Mouse (Mus musculus): ENCODE data around the gene Coq10a. TPM values are rescaled to one million over a fixed set of nuclear protein-coding genes. Genes with fewer than 3 reads are reported as not detected.

The Coq10a gene
- polyA plus RNA-seq, 1 experiment from 2014 or later, result 18.6 TPM

- no peak for ATAC-seq (ENCODE audit: low FRiP score, low TSS enrichment)
- Histone ChIP-seq H3K27me3 (ENCODE audit: control insufficient read depth, insufficient read depth, low read length) (no peaks in the 10 kb centered on the region), H3K27ac (ENCODE audit: low read depth, low read length) (peak overlapping the region; percentile 95), H3K36me3 (ENCODE audit: control insufficient read depth, insufficient read depth, low read length) (peaks cover 47% of the 10 kb centered on the region), H3K9me3 (ENCODE audit: control insufficient read depth, low read length) (no peaks in the 10 kb centered on the region), H3K9ac (ENCODE audit: low read depth, low read length) (peak overlapping the region; percentile 99), H3K4me2 (replicated peaks; ENCODE audit: low read depth, low read length) (peak overlapping the region; percentile 82), H3K4me3 (ENCODE audit: low read length) (peak overlapping the region; percentile 98), H3K4me1 (ENCODE audit: control insufficient read depth, insufficient read depth, low read length) (peaks cover 9% of the 10 kb centered on the region)
- 54% methylated on average over 14 of the region's 14 CpGs for WGBS
Observed at GRCm38 (mm10) chr10:128377940-128378448, 9.2 kb upstream of the Coq10a start.

DNA sequence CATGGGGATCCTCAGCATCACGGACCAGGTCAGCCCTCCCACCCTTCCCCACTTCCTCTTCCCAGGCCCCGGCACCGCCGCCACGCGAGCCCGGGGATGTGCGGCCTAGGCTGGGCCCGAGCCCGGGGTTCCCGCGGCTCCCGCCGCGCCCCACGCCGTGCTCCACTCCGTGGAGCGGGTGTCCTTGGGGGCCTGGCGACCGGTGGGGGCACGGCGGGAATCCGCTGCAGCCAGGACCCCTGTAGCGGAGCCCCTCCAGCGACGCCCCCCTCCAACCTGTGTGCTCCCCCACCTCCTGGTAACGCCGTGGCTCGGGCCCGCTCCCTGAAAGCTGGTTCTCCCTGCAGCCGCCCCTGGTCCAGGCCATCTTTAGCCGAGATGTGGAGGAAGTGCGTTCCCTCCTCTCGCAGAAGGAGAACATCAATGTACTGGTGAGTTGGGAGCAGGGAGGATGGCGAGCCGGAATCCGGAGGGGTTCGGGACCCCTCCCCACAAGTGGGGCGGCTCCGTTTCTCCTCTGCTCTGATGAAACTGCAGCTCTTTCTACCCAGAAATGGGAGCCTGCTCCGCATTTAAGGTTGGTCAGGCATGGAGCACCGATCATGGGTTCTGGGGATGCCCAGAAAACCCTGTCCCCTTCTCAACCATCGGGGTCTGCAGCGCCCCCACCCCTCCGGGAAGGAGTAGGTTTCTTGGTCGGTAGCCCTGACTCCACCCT, 8.6 kb upstream of the Coq10a start:
- H3K4me3 ChIP-seq (ENCODE audit: low read length), result peak overlapping the region; percentile 98
- H3K9me3 ChIP-seq (ENCODE audit: control insufficient read depth, low read length), result no peaks in the 10 kb centered on the region
- ATAC-seq (ENCODE audit: low FRiP score, low TSS enrichment), result peak; percentile 74
- no peaks in the 10 kb centered on the region for H3K27me3 ChIP-seq (ENCODE audit: control insufficient read depth, insufficient read depth, low read length)
- H3K4me2 ChIP-seq (replicated peaks; ENCODE audit: low read depth, low read length), result peak overlapping the region; percentile 82
- WGBS, result under 1% methylated on average over 37 of the region's 47 CpGs
- peaks cover 9% of the 10 kb centered on the region for H3K4me1 ChIP-seq (ENCODE audit: control insufficient read depth, insufficient read depth, low read length)
- peaks cover 41% of the 10 kb centered on the region for H3K36me3 ChIP-seq (ENCODE audit: control insufficient read depth, insufficient read depth, low read length)
- peak overlapping the region; percentile 99 for H3K9ac ChIP-seq (ENCODE audit: low read depth, low read length)
- H3K27ac ChIP-seq (ENCODE audit: low read depth, low read length), result peak overlapping the region; percentile 95

- Histone ChIP-seq H3K4me1 (ENCODE audit: control insufficient read depth, insufficient read depth, low read length) (peaks cover 9% of the 10 kb centered on the region), H3K27me3 (ENCODE audit: control insufficient read depth, insufficient read depth, low read length) (no peaks in the 10 kb centered on the region), H3K9me3 (ENCODE audit: control insufficient read depth, low read length) (no peaks in the 10 kb centered on the region), H3K4me3 (ENCODE audit: low read length) (peak within 1 kb of the TSS; percentile 98), H3K36me3 (ENCODE audit: control insufficient read depth, insufficient read depth, low read length) (peaks cover 34% of the 10 kb centered on the region), H3K9ac (ENCODE audit: low read depth, low read length) (peak within 1 kb of the TSS; percentile 99), H3K4me2 (replicated peaks; ENCODE audit: low read depth, low read length) (peak within 1 kb of the TSS; percentile 82), H3K27ac (ENCODE audit: low read depth, low read length) (peak within 1 kb of the TSS; percentile 95)
- under 1% methylated on average over 50 of the region's 73 CpGs for WGBS
- peak; percentile 94 for ATAC-seq (ENCODE audit: low FRiP score, low TSS enrichment)
Observed at GRCm38 (mm10) chr10:128376455-128377211, 7.8 kb upstream of the Coq10a start, which contains the start of gene Ankrd52. Gene Ankrd52 (plus strand): TSS chr10:128377115.

- Histone ChIP-seq H3K4me1 (ENCODE audit: control insufficient read depth, insufficient read depth, low read length) (peaks cover 9% of the 10 kb centered on the region), H3K9me3 (ENCODE audit: control insufficient read depth, low read length) (no peaks in the 10 kb centered on the region), H3K27ac (ENCODE audit: low read depth, low read length) (peak overlapping the region; percentile 95), H3K36me3 (ENCODE audit: control insufficient read depth, insufficient read depth, low read length) (peaks cover 30% of the 10 kb centered on the region), H3K27me3 (ENCODE audit: control insufficient read depth, insufficient read depth, low read length) (no peaks in the 10 kb centered on the region), H3K4me2 (replicated peaks; ENCODE audit: low read depth, low read length) (peak overlapping the region; percentile 82), H3K9ac (ENCODE audit: low read depth, low read length) (peak overlapping the region; percentile 99), H3K4me3 (ENCODE audit: low read length) (peak overlapping the region; percentile 98)
- ATAC-seq (ENCODE audit: low FRiP score, low TSS enrichment), result no peak
- 50% methylated on average over 4 of the region's 4 CpGs for WGBS
Observed at GRCm38 (mm10) chr10:128376099-128376454, 7.3 kb upstream of the Coq10a start.

DNA sequence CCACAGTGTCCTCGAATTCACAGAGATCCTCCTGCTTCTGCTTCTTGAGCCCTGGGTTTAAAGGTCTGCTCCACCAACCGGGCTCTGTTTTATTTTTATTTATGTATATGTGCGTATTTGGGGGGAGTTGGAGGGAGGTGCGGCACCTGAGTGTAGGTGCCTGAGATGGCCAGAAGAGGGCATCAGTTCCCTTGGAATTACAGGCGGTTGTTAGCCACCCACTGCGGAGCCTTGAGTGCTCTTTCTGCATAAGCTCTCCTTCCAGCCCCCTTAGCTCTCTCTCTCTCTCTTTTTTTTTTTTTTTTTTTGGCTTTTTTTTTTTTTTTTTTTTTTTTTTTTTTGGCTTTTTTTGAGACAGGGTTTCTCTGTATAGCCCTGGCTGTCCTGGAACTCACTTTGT, 5.6 kb upstream of the Coq10a start:
- H3K4me3 ChIP-seq (ENCODE audit: low read length), result no peak overlapping the region
- WGBS, result 85% methylated on average over 6 of the region's 6 CpGs
- H3K4me1 ChIP-seq (ENCODE audit: control insufficient read depth, insufficient read depth, low read length), result peaks cover 9% of the 10 kb centered on the region
- H3K9ac ChIP-seq (ENCODE audit: low read depth, low read length), result no peak overlapping the region
- no peak overlapping the region for H3K4me2 ChIP-seq (replicated peaks; ENCODE audit: low read depth, low read length)
- H3K36me3 ChIP-seq (ENCODE audit: control insufficient read depth, insufficient read depth, low read length), result peaks cover 14% of the 10 kb centered on the region
- H3K27ac ChIP-seq (ENCODE audit: low read depth, low read length), result no peak overlapping the region
- H3K27me3 ChIP-seq (ENCODE audit: control insufficient read depth, insufficient read depth, low read length), result no peaks in the 10 kb centered on the region
- no peaks in the 10 kb centered on the region for H3K9me3 ChIP-seq (ENCODE audit: control insufficient read depth, low read length)
- no peak for ATAC-seq (ENCODE audit: low FRiP score, low TSS enrichment)

- peaks cover 2% of the 10 kb centered on the region; the same call in 1 of the 2 replicates for H3K36me3 ChIP-seq (ENCODE audit: control insufficient read depth, insufficient read depth, low read length)
- WGBS, result 76% methylated on average over 6 of the region's 6 CpGs
- H3K4me2 ChIP-seq (replicated peaks; ENCODE audit: low read depth, low read length), result no peak overlapping the region
- no peaks in the 10 kb centered on the region for H3K9me3 ChIP-seq (ENCODE audit: control insufficient read depth, low read length)
- no peak overlapping the region for H3K4me3 ChIP-seq (ENCODE audit: low read length)
- peaks cover 5% of the 10 kb centered on the region for H3K4me1 ChIP-seq (ENCODE audit: control insufficient read depth, insufficient read depth, low read length)
- no peaks in the 10 kb centered on the region for H3K27me3 ChIP-seq (ENCODE audit: control insufficient read depth, insufficient read depth, low read length)
- H3K27ac ChIP-seq (ENCODE audit: low read depth, low read length), result no peak overlapping the region
- ATAC-seq (ENCODE audit: low FRiP score, low TSS enrichment), result no peak
- H3K9ac ChIP-seq (ENCODE audit: low read depth, low read length), result no peak overlapping the region
Observed at GRCm38 (mm10) chr10:128372989-128373748, 4.4 kb upstream of the Coq10a start.

- ATAC-seq (ENCODE audit: low FRiP score, low TSS enrichment), result no peak
- WGBS, result 82% methylated on average over 5 of the region's 5 CpGs
Observed at GRCm38 (mm10) chr10:128372142-128372541, 3.3 kb upstream of the Coq10a start.

DNA sequence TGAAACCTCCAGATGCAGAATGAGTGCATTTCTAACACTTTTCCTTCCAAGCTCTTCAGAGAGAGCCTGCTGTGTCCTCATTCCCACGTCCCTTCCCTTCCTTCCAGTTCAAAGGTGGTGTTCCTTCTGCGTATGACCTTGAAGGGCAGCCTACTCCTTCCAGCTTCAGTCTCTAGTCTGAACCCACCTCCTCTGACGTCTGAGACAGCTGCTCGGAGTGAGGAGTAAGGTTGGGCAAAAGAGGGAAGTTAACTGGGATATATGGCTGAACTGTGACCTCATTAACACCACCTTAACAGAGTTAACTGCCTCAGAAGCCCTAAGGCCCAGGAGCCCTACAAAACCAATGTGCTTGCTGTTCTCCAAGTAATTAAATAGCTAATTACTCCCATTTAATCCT, 1.8 kb upstream of the Coq10a start:
- ATAC-seq (ENCODE audit: low FRiP score, low TSS enrichment), result no peak
- H3K36me3 ChIP-seq (ENCODE audit: control insufficient read depth, insufficient read depth, low read length), result no peaks in the 10 kb centered on the region

More at GRCm38 (mm10) chr10:128372142-128372541, 3.3 kb upstream of the Coq10a start:
- H3K9me3 ChIP-seq (ENCODE audit: control insufficient read depth, low read length), result no peaks in the 10 kb centered on the region
- H3K27me3 ChIP-seq (ENCODE audit: control insufficient read depth, insufficient read depth, low read length), result no peaks in the 10 kb centered on the region
- no peak overlapping the region for H3K27ac ChIP-seq (ENCODE audit: low read depth, low read length)
- H3K9ac ChIP-seq (ENCODE audit: low read depth, low read length), result no peak overlapping the region
- H3K4me3 ChIP-seq (ENCODE audit: low read length), result no peak overlapping the region
- H3K36me3 ChIP-seq (ENCODE audit: control insufficient read depth, insufficient read depth, low read length), result no peaks in the 10 kb centered on the region
- no peak overlapping the region for H3K4me2 ChIP-seq (replicated peaks; ENCODE audit: low read depth, low read length)
- peaks cover 7% of the 10 kb centered on the region for H3K4me1 ChIP-seq (ENCODE audit: control insufficient read depth, insufficient read depth, low read length)

More for the DNA sequence above, 1.8 kb upstream of the Coq10a start:
- 23% methylated on average over 4 of the region's 4 CpGs for WGBS
- no peak overlapping the region for H3K27ac ChIP-seq (ENCODE audit: low read depth, low read length)
- H3K27me3 ChIP-seq (ENCODE audit: control insufficient read depth, insufficient read depth, low read length), result no peaks in the 10 kb centered on the region
- peaks cover 7% of the 10 kb centered on the region for H3K4me1 ChIP-seq (ENCODE audit: control insufficient read depth, insufficient read depth, low read length)
- no peak overlapping the region for H3K4me2 ChIP-seq (replicated peaks; ENCODE audit: low read depth, low read length)
- no peak overlapping the region for H3K4me3 ChIP-seq (ENCODE audit: low read length)
- H3K9ac ChIP-seq (ENCODE audit: low read depth, low read length), result no peak overlapping the region
- no peaks in the 10 kb centered on the region for H3K9me3 ChIP-seq (ENCODE audit: control insufficient read depth, low read length)

Measured in kidney, embryonic 14.5 days (tissue).